Mouse (Mus musculus) midbrain, embryonic 12.5 days (tissue): Measurements from ENCODE around the gene Lsm4. TPM values are rescaled to one million over a fixed set of nuclear protein-coding genes. Genes with fewer than 3 reads are reported as not detected.
A peak's percentile ranks its signal among the peaks of the same experiment; 100 is the strongest.

ENCODE experiments used
- ATAC-seq: fragments of 200-750 bp; cut with Nextera tagmentation; 2 replicates; pipeline ENCODE4 v1.8.0; 2017; ENCODE audit warnings: low read depth, moderate TSS enrichment, moderate library complexity; ENCODE audit not compliant: low FRiP score
- H3K27ac ChIP-seq: fragments of 300-500 bp; sonication (generic); replicated peaks from 2 replicates; pipeline ENCODE4 v1.5.1; 2016; ENCODE audit warnings: mild to moderate bottlenecking
- H3K27me3 ChIP-seq: fragments of 300-500 bp; sonication (generic); 2 replicates; pipeline ENCODE4 v1.6.1; 2016; ENCODE audit warnings: mild to moderate bottlenecking
- H3K36me3 ChIP-seq: fragments of 300-500 bp; sonication (generic); 2 replicates; pipeline ENCODE4 v1.6.1; 2016
- H3K4me1 ChIP-seq: fragments of 300-500 bp; sonication (generic); 2 replicates; pipeline ENCODE4 v1.6.1; 2016
- H3K4me2 ChIP-seq: fragments of 300-500 bp; sonication (generic); replicated peaks from 2 replicates; pipeline ENCODE4 v1.6.1; 2016; ENCODE audit warnings: mild to moderate bottlenecking, moderate library complexity
- H3K4me3 ChIP-seq: fragments of 300-500 bp; sonication (generic); 2 replicates; pipeline ENCODE4 v1.5.1; 2016; ENCODE audit warnings: mild to moderate bottlenecking
- H3K9ac ChIP-seq: fragments of 300-500 bp; sonication (generic); replicated peaks from 2 replicates; pipeline ENCODE4 v1.6.1; 2016; ENCODE audit warnings: mild to moderate bottlenecking, moderate library complexity
- H3K9me3 ChIP-seq: fragments of 300-500 bp; sonication (generic); 2 replicates; pipeline ENCODE4 v1.6.1; 2016; ENCODE audit warnings: mild to moderate bottlenecking
- WGBS: fragments of 180-500 bp; shearing (Covaris S2); methylation state at CpG from one replicate; pipeline ENCODE4 v1.1.7; 2016; 5-methylcytosine and 5-hydroxymethylcytosine counted together
- polyA plus RNA-seq: library from polyadenylated mRNA; unstranded; fragments of >200 nt; fragmentation: Nextera tagmentation; extraction: Ambion mirVana; gene quantifications from 2 replicates; pipeline ENCODE4 v1.2.1, GENCODE M21; 2016

The Lsm4 gene
- polyA plus RNA-seq, 1 experiment from 2014 or later: 255 TPM

DNA sequence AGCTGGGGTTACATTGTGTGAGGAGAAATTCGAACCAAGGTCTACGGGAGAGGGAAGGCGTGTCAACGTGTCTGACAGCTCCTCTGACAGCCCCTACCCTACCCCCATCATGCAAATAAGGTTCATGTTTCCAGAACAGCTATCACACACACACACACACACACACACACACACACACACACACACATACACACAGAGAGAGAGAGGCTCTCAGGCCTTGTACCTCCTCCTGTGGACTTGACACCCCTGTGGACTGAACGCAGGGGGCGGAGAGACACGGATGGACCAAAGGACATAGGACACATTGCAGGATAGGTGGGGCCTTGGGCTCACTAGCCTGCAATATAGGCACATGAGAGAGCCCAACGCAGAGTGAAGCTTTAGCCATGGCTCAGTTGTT lies 36.2 kb upstream of the Lsm4 start:
- 54% methylated on average over 8 of the region's 8 CpGs for WGBS

GRCm38 (mm10) chr8:70638752-70639151 lies 34.3 kb upstream of the Lsm4 start:
- H3K4me2 ChIP-seq: no peak overlapping the region
- no peaks in the 10 kb centered on the region for H3K9me3 ChIP-seq
- no peak overlapping the region for H3K9ac ChIP-seq
- no peak overlapping the region for H3K4me3 ChIP-seq
- no peak overlapping the region for H3K27ac ChIP-seq
- peaks cover 6% of the 10 kb centered on the region for H3K4me1 ChIP-seq
- no peak for ATAC-seq
- H3K27me3 ChIP-seq: no peaks in the 10 kb centered on the region
- H3K36me3 ChIP-seq: no peaks in the 10 kb centered on the region
- WGBS: 83% methylated on average over 9 of the region's 9 CpGs

More for the DNA sequence above, 36.2 kb upstream of the Lsm4 start:
- H3K4me3 ChIP-seq: no peak overlapping the region
- no peak overlapping the region for H3K27ac ChIP-seq
- peaks cover 13% of the 10 kb centered on the region for H3K27me3 ChIP-seq
- no peaks in the 10 kb centered on the region for H3K36me3 ChIP-seq
- no peak overlapping the region for H3K9ac ChIP-seq
- peaks cover 6% of the 10 kb centered on the region for H3K4me1 ChIP-seq
- no peak for ATAC-seq
- H3K4me2 ChIP-seq: no peak overlapping the region
- H3K9me3 ChIP-seq: no peaks in the 10 kb centered on the region

DNA sequence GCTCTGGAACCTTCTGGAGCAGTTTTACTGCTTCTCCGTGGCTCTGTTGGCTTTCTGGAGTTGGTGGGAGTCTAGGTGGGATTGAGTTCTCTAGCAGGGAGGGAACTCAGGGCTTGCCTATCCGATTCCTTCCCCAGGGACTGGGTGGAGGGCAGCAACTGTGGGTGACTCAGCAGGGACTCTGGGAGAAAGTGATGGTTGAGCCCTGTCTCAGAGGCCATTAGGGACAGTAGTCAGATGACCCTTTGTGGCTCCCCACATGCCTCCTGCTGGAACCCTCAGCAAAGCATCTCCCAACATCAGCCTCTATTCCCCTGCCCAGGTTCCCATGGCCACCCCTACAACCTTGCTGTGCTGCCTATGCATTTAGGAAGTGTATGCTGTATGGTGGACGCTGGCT lies 30.0 kb upstream of the Lsm4 start:
- H3K4me1 ChIP-seq: peaks cover 10% of the 10 kb centered on the region
- no peak for ATAC-seq
- no peaks in the 10 kb centered on the region for H3K9me3 ChIP-seq
- H3K27ac ChIP-seq: no peak overlapping the region
- H3K27me3 ChIP-seq: no peaks in the 10 kb centered on the region
- WGBS: 66% methylated on average over 3 of the region's 3 CpGs
- H3K9ac ChIP-seq: no peak overlapping the region
- H3K36me3 ChIP-seq: no peaks in the 10 kb centered on the region
- no peak overlapping the region for H3K4me3 ChIP-seq
- no peak overlapping the region for H3K4me2 ChIP-seq

GRCm38 (mm10) chr8:70644065-70644464 lies 29.0 kb upstream of the Lsm4 start:
- H3K4me3 ChIP-seq: no peak overlapping the region
- no peak for ATAC-seq

DNA sequence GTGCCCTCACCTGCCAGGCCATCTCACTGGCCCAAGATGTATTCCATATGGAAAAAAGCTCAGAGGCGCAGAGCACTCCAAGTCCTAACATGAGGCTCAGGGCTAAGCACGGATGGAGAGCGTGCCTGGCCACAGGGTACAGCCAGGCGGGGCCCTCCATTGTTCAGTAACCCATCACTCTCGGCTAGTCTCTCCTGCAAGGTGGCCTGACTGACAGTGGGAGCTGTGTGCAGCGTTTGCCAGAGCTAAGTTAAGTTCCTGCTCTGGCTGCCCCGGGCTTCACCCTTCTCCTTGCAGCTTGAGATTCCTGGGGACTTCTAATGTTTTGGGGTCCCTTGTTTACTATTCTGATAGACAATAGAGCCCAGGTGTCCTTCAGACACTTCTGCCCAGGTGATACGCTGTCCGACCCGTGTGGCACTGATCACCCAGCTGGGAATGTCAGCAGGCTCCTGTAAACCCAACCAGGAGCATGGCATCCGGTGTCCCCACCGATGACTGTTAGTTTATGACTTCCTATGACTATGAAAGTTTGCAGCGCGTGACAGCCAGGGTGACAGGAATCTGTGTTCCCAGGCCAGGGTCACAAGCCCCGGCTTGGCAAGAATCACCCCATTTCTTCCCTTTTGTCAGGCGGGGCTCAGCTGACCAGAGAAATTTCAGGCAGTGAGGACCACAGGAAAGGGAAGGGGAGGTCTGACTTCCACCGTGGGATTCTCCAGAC lies 27.4 kb upstream of the Lsm4 start:
- Histone ChIP-seq H3K36me3 (peaks cover 13% of the 10 kb centered on the region), H3K4me3 (no peak overlapping the region), H3K4me1 (peaks cover 24% of the 10 kb centered on the region), H3K9me3 (no peaks in the 10 kb centered on the region), H3K27ac (peak overlapping the region; percentile 8; the same call in 1 of the 2 replicates), H3K9ac (peak overlapping the region; percentile 8; the same call in 1 of the 2 replicates), H3K27me3 (no peaks in the 10 kb centered on the region), H3K4me2 (no peak overlapping the region)
- 68% methylated on average over 17 of the region's 17 CpGs for WGBS
- ATAC-seq: no peak

More at GRCm38 (mm10) chr8:70644065-70644464, 29.0 kb upstream of the Lsm4 start:
- 89% methylated on average over 2 of the region's 2 CpGs for WGBS
- H3K9me3 ChIP-seq: no peaks in the 10 kb centered on the region
- H3K27me3 ChIP-seq: no peaks in the 10 kb centered on the region
- H3K36me3 ChIP-seq: no peaks in the 10 kb centered on the region
- no peak overlapping the region for H3K27ac ChIP-seq
- peaks cover 15% of the 10 kb centered on the region for H3K4me1 ChIP-seq
- no peak overlapping the region for H3K4me2 ChIP-seq
- H3K9ac ChIP-seq: no peak overlapping the region

DNA sequence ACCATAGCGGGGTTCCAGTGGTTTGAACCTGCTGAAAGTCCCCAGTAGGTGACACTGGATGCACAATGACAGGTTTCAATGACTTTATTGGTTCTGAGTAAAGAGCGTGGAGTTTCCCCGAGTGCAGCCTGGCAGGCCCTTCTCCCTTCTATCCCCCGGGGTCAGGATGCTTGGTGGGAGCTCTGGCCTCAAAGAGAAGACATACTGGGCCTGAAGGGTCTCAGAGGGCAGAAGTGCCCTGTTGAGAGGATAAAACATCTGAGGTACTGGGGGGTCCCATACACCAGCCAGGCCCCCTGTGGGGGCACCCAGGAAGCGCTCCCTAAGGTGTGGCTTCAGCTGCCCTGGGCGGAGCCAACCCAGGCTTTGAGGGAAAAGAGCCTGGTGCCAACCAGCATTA lies 26.7 kb upstream of the Lsm4 start:
- no peak for ATAC-seq
- Histone ChIP-seq H3K27ac (peak overlapping the region; percentile 8), H3K9ac (no peak overlapping the region), H3K36me3 (peaks cover 20% of the 10 kb centered on the region), H3K27me3 (no peaks in the 10 kb centered on the region), H3K4me2 (no peak overlapping the region), H3K4me3 (no peak overlapping the region), H3K4me1 (peaks cover 24% of the 10 kb centered on the region), H3K9me3 (no peaks in the 10 kb centered on the region)
- 75% methylated on average over 6 of the region's 6 CpGs for WGBS

GRCm38 (mm10) chr8:70646775-70647174 lies 26.3 kb upstream of the Lsm4 start:
- Histone ChIP-seq H3K36me3 (peaks cover 24% of the 10 kb centered on the region), H3K9me3 (no peaks in the 10 kb centered on the region), H3K4me1 (peaks cover 24% of the 10 kb centered on the region), H3K9ac (no peak overlapping the region), H3K27me3 (no peaks in the 10 kb centered on the region), H3K4me2 (no peak overlapping the region), H3K4me3 (no peak overlapping the region), H3K27ac (peak overlapping the region; percentile 61)
- ATAC-seq: no peak

GRCm38 (mm10) chr8:70647343-70648163 lies 25.5 kb upstream of the Lsm4 start:
- H3K36me3 ChIP-seq: peaks cover 31% of the 10 kb centered on the region
- no peak for ATAC-seq
- H3K27ac ChIP-seq: peak overlapping the region; percentile 61
- H3K4me1 ChIP-seq: peaks cover 24% of the 10 kb centered on the region
- no peak overlapping the region for H3K4me2 ChIP-seq
- H3K27me3 ChIP-seq: no peaks in the 10 kb centered on the region
- H3K9me3 ChIP-seq: no peaks in the 10 kb centered on the region
- 58% methylated on average over 8 of the region's 8 CpGs for WGBS
- H3K4me3 ChIP-seq: no peak overlapping the region
- H3K9ac ChIP-seq: 0 out of 2 replicates have a peak overlapping the region, but pooled peaks have one; percentile 24

GRCm38 (mm10) chr8:70648164-70648442 lies 24.9 kb upstream of the Lsm4 start:
- Histone ChIP-seq H3K9ac (no peak overlapping the region), H3K27ac (peak overlapping the region; percentile 66; the same call in 1 of the 2 replicates), H3K36me3 (peaks cover 35% of the 10 kb centered on the region), H3K4me3 (no peak overlapping the region), H3K4me2 (no peak overlapping the region), H3K4me1 (peaks cover 27% of the 10 kb centered on the region), H3K27me3 (no peaks in the 10 kb centered on the region), H3K9me3 (no peaks in the 10 kb centered on the region)
- 55% methylated on average over 1 of the region's 1 CpGs for WGBS
- no peak for ATAC-seq

DNA sequence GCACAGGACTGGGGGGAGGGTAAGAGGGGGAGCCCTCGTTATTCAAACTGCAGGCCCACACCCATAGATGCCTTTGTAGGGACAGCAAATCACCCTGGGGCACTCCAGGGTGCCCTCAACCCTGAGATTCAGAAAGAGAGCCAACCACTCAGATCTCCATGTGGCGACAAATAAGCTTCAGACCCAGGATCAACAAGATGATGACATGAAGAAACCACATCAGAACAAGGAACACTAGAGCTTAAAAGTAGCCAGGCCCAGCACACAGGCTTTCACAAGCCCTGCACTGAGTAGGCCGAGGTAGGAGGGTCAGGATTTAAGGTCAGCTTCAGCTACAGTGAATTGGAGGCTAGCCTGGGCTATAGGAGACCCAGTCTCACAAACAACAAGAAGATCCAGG lies 24.1 kb upstream of the Lsm4 start:
- WGBS: 62% methylated on average over 3 of the region's 3 CpGs
- Histone ChIP-seq H3K4me2 (no peak overlapping the region), H3K27me3 (no peaks in the 10 kb centered on the region), H3K27ac (peak overlapping the region; percentile 66), H3K4me1 (peaks cover 31% of the 10 kb centered on the region), H3K4me3 (no peak overlapping the region), H3K9ac (no peak overlapping the region), H3K36me3 (peaks cover 35% of the 10 kb centered on the region), H3K9me3 (no peaks in the 10 kb centered on the region)
- no peak for ATAC-seq

DNA sequence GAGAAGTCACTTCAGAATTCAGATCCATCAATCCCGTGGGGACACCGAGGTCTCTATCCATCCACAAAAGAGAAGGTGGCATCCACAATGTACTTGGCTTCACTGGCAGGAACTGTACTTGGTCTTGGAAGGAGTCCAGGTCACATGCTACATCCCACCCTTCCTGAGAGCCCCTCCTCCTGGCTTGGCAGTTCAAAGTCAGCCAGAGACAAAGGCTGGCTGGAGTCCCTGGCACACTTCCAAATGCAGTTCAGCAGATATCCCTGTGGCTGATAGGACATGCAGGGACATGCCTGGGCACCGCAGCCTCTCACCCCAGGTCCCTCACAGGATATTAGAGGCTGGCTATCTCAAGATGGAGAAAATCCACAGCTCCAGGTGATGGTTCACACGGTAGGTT lies 23.7 kb upstream of the Lsm4 start:
- peaks cover 31% of the 10 kb centered on the region for H3K4me1 ChIP-seq
- H3K9ac ChIP-seq: no peak overlapping the region
- peaks cover 35% of the 10 kb centered on the region for H3K36me3 ChIP-seq

DNA sequence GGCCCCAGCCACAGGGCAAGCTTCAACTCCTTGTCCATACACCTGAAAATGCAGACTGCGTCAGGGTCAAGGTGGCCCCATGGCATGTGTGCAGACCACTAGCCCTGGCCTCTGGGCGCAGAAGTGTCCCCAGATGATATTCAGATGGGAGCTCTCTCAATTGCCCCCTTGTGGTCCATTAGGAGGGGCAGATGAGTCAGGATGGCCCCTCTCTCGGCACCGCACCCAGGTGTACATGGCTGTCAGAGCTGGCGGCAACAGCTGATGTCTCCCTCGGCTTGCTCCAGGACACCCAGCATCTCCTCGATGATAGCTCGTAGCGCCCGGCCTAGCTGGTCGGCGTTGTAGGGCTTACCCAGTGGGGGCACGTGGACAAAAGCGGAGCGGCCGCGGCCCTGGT lies 22.7 kb upstream of the Lsm4 start:
- Histone ChIP-seq H3K9ac (no peak overlapping the region), H3K36me3 (peaks cover 39% of the 10 kb centered on the region), H3K4me2 (no peak overlapping the region), H3K27me3 (no peaks in the 10 kb centered on the region), H3K4me3 (no peak overlapping the region), H3K4me1 (peaks cover 37% of the 10 kb centered on the region), H3K9me3 (no peaks in the 10 kb centered on the region), H3K27ac (0 out of 2 replicates have a peak overlapping the region, but pooled peaks have one; percentile 6)
- ATAC-seq: no peak
- WGBS: 93% methylated on average over 17 of the region's 17 CpGs

More for the DNA sequence above, 23.7 kb upstream of the Lsm4 start:
- Histone ChIP-seq H3K9me3 (no peaks in the 10 kb centered on the region), H3K27ac (peak overlapping the region; percentile 66), H3K4me2 (no peak overlapping the region), H3K4me3 (no peak overlapping the region), H3K27me3 (no peaks in the 10 kb centered on the region)
- peak; percentile 53 for ATAC-seq
- WGBS: 75% methylated on average over 4 of the region's 4 CpGs
